Mouse (Mus musculus) embryonic facial prominence, embryonic 11.5 days (tissue): ENCODE measurements around the gene Sf1. TPM values are rescaled to one million over a fixed set of nuclear protein-coding genes. Genes with fewer than 3 reads are reported as not detected.
A peak's percentile ranks its signal among the peaks of the same experiment; 100 is the strongest.

Experiments
- ATAC-seq: fragments of 200-750 bp; cut with Nextera tagmentation; replicated peaks from 2 replicates; pipeline ENCODE4 v1.8.0; 2017; ENCODE audit warnings: low read depth; ENCODE audit not compliant: insufficient number of reproducible peaks, low FRiP score, low TSS enrichment
- DNase-seq: peaks from one replicate; pipeline ENCODE4 v3.0.0-alpha.2; 2015; ENCODE audit warnings: low spot score
- H3K27ac ChIP-seq: fragments of 300-500 bp; sonication (generic); replicated peaks from 2 replicates; pipeline ENCODE4 v1.5.1; 2014; ENCODE audit warnings: mild to moderate bottlenecking, low read depth, low read length, control low read depth
- H3K27me3 ChIP-seq: fragments of 300-500 bp; sonication (generic); 2 replicates; pipeline ENCODE4 v1.6.1; 2014; ENCODE audit warnings: mild to moderate bottlenecking, low read length, moderate library complexity, mixed read lengths; ENCODE audit not compliant: control insufficient read depth, insufficient read depth
- H3K36me3 ChIP-seq: fragments of 300-500 bp; sonication (generic); replicated peaks from 2 replicates; pipeline ENCODE4 v1.6.1; 2014; ENCODE audit warnings: low read depth, mild to moderate bottlenecking, low read length, moderate library complexity, mixed read lengths; ENCODE audit not compliant: control insufficient read depth, insufficient read depth
- H3K4me1 ChIP-seq: fragments of 300-500 bp; sonication (generic); 2 replicates; pipeline ENCODE4 v1.6.1; 2014; ENCODE audit warnings: low read length, mixed read lengths; ENCODE audit not compliant: control insufficient read depth, insufficient read depth
- H3K4me2 ChIP-seq: fragments of 300-500 bp; sonication (generic); 2 replicates; pipeline ENCODE4 v1.6.1; 2014; ENCODE audit warnings: low read depth, mild to moderate bottlenecking, control low read depth, low read length, moderate library complexity
- H3K4me3 ChIP-seq: fragments of 300-500 bp; sonication (generic); 2 replicates; pipeline ENCODE4 v1.5.1; 2014; ENCODE audit warnings: low read depth, low read length, control low read depth
- H3K9ac ChIP-seq: fragments of 300-500 bp; sonication (generic); replicated peaks from 2 replicates; pipeline ENCODE4 v1.6.1; 2014; ENCODE audit warnings: mild to moderate bottlenecking, control low read depth, low read length
- H3K9me3 ChIP-seq: fragments of 300-500 bp; sonication (generic); replicated peaks from 2 replicates; pipeline ENCODE4 v1.6.1; 2016; ENCODE audit warnings: mild to moderate bottlenecking, low read length, inconsistent platforms, mixed read lengths; ENCODE audit not compliant: control insufficient read depth
- WGBS: fragments of 180-500 bp; shearing (Covaris S2); extraction: QIAGEN DNeasy Blood & Tissue Kit; methylation state at CpG from one replicate; pipeline ENCODE4 v1.1.7; 2014; 5-methylcytosine and 5-hydroxymethylcytosine counted together
- polyA plus RNA-seq: library from polyadenylated mRNA; unstranded; fragments of >200 nt; fragmentation: Nextera tagmentation; extraction: Ambion mirVana; gene quantifications from 2 replicates; pipeline ENCODE4 v1.2.1, GENCODE M21; 2014

Gene Sf1
- polyA plus RNA-seq, 1 experiment from 2014 or later: 157 TPM

DNA sequence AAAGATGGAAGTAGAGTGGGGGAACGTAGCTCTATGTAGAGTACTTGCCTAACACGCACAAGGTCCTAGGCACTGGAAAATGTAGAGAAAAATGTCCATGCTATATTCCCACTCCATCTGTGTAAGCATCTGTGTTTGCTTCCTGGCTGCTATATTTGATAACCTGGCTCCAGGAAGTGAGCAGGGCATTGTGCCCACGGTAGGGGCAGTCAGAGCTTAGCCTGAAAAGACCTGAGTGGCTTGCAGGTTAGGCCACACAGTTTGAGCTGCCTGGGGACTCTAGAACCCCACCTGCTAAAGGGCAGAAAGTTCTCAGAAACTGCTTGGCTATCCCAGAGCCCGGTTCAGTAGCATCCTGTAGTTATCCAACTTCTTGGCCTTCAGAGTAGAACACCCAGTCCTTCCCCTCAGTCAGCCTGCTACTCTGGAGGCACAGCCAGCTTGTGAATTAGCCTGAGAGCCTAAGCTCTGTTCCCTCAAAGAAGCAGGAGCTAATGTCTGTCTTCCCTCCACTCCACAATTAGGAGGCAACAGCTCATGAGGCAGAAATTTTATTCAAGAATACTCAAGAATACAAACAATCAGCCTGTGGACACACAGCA is 18.9 kb downstream of the Sf1 start:
- ATAC-seq: no peak
- no peak overlapping the region for H3K4me2 ChIP-seq
- H3K9ac ChIP-seq: no peak overlapping the region
- DNase-seq: no peak
- H3K27me3 ChIP-seq: no peaks in the 10 kb centered on the region
- WGBS: 86% methylated on average over 4 of the region's 4 CpGs
- peaks cover 6% of the 10 kb centered on the region for H3K36me3 ChIP-seq
- no peaks in the 10 kb centered on the region for H3K9me3 ChIP-seq
- no peak overlapping the region for H3K4me3 ChIP-seq
- H3K4me1 ChIP-seq: peaks cover 3% of the 10 kb centered on the region
- H3K27ac ChIP-seq: no peak overlapping the region

DNA sequence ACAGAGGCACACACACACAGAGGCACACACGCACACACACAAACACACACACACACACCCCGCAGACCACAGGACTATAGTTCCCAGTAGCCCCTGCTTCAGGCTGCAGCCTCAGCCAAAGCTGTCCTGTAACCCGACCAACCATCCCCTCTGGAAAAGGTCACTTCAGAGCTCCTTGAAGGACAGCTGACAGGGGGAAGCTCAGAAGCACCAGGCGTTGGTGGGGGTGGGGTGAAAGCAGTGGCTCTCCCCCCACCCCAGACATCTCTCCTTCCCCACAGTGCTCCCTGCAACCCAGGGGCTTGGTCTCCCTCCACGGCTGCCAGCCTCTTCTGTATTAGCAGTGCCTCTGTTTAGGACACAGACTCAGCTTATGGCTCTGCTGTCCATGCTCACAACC is 20.0 kb downstream of the Sf1 start:
- Histone ChIP-seq H3K9me3 (no peaks in the 10 kb centered on the region), H3K4me2 (no peak overlapping the region), H3K9ac (no peak overlapping the region), H3K27ac (no peak overlapping the region), H3K4me3 (no peak overlapping the region), H3K36me3 (no peaks in the 10 kb centered on the region), H3K27me3 (no peaks in the 10 kb centered on the region), H3K4me1 (peaks cover 3% of the 10 kb centered on the region)
- DNase-seq (no peak), ATAC-seq (no peak)
- 48% methylated on average over 5 of the region's 5 CpGs for WGBS

DNA sequence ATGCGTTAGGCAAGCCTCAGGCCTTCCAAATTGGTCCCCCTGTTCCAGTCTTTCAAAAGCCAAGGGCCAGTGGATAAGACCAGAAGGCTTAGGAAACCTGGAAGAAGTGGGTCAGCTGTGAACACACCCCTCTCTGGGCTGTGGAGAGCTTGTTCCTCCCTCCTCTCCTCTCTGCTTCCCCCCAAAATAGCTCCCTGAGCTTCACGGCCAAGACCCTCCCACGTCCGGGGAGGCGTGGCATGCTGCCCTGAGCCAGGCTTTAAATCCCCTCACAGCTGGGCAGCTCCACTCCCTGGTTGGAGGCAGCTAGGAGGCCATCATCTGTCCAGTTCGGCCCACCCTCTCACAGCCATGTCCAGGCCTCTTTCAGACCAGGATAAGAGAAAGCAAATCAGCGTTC is 20.6 kb downstream of the Sf1 start, which contains the start of gene Pygm:
Gene Pygm, plus strand, starts transcription at position 272 of the 400 bp plus-strand sequence.
- ATAC-seq: no peak
- Histone ChIP-seq H3K4me2 (no peak within 1 kb of the TSS), H3K9ac (0 out of 2 replicates have a peak within 1 kb of the TSS, but pooled peaks have one; percentile 22), H3K27ac (no peak within 1 kb of the TSS), H3K9me3 (no peaks in the 10 kb centered on the region), H3K36me3 (no peaks in the 10 kb centered on the region), H3K4me3 (no peak within 1 kb of the TSS), H3K27me3 (no peaks in the 10 kb centered on the region), H3K4me1 (peaks cover 3% of the 10 kb centered on the region)
- 15% methylated on average over 7 of the region's 7 CpGs for WGBS
- peak; percentile 50 for DNase-seq

DNA sequence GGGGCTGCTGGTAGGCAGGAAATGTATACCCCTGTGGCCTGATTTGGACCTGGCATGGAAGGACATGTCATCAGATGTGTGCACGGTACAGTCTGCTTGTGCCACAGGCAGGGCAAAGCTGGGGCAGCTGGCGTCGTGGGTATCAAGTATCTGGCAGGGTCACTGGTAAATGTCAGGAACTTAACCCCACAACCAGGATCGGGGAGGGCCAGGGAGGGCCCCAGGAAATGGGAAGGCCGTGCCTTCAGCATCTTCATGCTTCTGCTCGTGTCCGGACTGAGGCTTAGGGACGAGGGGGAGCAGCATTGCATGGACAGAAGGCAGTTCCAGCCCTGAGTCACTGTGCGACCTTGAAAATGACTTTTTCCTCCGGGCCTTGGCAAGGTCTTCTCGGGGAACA is 21.5 kb downstream of the Sf1 start:
- no peaks in the 10 kb centered on the region for H3K36me3 ChIP-seq
- no peak overlapping the region for H3K27ac ChIP-seq
- H3K9ac ChIP-seq: no peak overlapping the region
- no peaks in the 10 kb centered on the region for H3K9me3 ChIP-seq
- no peak for ATAC-seq
- no peak for DNase-seq
- peaks cover 7% of the 10 kb centered on the region for H3K4me1 ChIP-seq
- H3K4me3 ChIP-seq: no peak overlapping the region
- no peaks in the 10 kb centered on the region for H3K27me3 ChIP-seq
- WGBS: 61% methylated on average over 11 of the region's 11 CpGs
- H3K4me2 ChIP-seq: no peak overlapping the region

DNA sequence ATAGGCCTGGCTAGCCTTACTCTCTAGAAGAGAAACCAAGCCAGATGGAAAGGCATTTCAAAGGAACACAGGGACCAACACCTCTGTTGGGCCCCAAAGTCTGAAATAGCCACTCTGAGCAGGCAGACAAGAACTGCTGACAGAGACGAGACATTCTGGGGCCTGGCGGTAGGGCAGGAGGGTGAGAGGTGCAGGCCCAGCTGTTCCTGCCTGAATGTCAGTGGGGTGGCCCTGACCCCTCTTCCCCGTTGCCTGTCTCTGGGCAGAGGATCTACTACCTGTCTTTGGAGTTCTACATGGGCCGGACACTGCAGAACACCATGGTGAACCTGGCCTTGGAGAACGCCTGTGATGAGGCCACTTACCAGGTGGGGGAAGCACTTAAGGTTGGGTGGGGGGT is 21.9 kb downstream of the Sf1 start:
- Histone ChIP-seq H3K36me3 (no peaks in the 10 kb centered on the region), H3K27me3 (no peaks in the 10 kb centered on the region), H3K9me3 (no peaks in the 10 kb centered on the region), H3K4me1 (peaks cover 8% of the 10 kb centered on the region), H3K4me3 (no peak overlapping the region), H3K27ac (no peak overlapping the region), H3K4me2 (no peak overlapping the region), H3K9ac (no peak overlapping the region)
- no peak for DNase-seq
- WGBS: 77% methylated on average over 5 of the region's 5 CpGs
- no peak for ATAC-seq

DNA sequence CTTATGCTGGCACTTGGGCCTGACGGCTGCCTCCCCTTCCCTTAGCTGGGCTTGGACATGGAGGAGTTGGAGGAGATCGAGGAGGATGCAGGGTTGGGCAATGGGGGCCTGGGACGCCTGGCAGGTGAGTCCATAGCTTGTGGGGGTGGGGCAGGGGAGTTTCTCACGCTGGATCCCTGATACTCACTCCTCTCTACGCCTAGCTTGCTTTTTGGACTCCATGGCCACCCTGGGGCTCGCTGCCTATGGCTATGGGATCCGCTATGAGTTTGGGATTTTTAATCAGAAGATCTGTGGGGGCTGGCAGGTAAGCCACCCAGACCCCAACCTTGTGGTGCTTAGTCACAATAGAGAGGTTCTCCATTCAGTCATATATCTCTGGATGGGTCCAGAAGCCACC is 22.3 kb downstream of the Sf1 start:
- no peaks in the 10 kb centered on the region for H3K9me3 ChIP-seq
- H3K27ac ChIP-seq: no peak overlapping the region
- no peaks in the 10 kb centered on the region for H3K36me3 ChIP-seq
- H3K27me3 ChIP-seq: no peaks in the 10 kb centered on the region
- DNase-seq (no peak), ATAC-seq (no peak)
- H3K9ac ChIP-seq: no peak overlapping the region
- H3K4me3 ChIP-seq: no peak overlapping the region
- 83% methylated on average over 7 of the region's 7 CpGs for WGBS
- peaks cover 8% of the 10 kb centered on the region for H3K4me1 ChIP-seq
- H3K4me2 ChIP-seq: no peak overlapping the region

DNA sequence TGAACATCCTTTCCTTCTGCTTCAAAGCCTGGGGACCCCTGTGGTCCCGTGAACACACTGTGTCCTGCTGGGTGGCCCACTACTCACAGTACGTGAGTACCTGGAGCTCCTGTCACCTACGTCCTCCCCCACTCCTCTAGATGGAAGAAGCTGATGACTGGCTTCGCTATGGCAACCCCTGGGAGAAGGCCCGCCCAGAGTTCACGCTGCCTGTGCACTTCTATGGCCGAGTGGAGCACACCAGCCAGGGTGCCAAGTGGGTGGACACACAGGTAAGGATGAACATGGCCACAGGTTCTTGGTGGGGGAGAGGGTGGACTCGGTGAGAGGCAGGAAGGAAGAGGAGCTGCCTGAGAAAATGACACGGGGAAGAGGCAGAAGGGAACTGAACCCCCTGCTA is 22.7 kb downstream of the Sf1 start:
- Histone ChIP-seq H3K4me2 (no peak overlapping the region), H3K27ac (no peak overlapping the region), H3K9ac (no peak overlapping the region), H3K4me3 (no peak overlapping the region), H3K4me1 (peaks cover 8% of the 10 kb centered on the region), H3K27me3 (no peaks in the 10 kb centered on the region), H3K9me3 (no peaks in the 10 kb centered on the region), H3K36me3 (no peaks in the 10 kb centered on the region)
- DNase-seq: no peak
- 65% methylated on average over 9 of the region's 9 CpGs for WGBS
- ATAC-seq: no peak

DNA sequence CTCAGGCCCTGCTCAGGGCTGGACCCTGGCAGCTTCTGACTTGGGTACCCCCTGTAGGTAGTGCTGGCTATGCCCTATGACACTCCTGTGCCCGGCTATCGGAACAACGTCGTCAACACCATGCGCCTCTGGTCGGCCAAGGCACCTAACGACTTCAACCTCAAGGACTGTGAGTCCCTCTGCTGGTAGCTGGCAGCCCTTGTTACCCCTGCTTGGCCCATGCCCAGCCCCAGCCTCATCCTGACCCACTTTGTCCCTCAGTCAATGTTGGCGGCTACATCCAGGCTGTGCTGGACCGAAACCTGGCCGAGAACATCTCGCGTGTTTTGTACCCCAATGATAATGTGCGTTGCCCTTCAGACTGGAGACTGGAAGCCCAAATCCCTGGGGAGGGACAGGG is 24.5 kb downstream of the Sf1 start:
- no peak for ATAC-seq
- Histone ChIP-seq H3K27ac (no peak overlapping the region), H3K4me2 (no peak overlapping the region), H3K4me3 (no peak overlapping the region), H3K36me3 (no peaks in the 10 kb centered on the region), H3K9ac (no peak overlapping the region), H3K4me1 (peaks cover 8% of the 10 kb centered on the region), H3K9me3 (no peaks in the 10 kb centered on the region), H3K27me3 (no peaks in the 10 kb centered on the region)
- 82% methylated on average over 13 of the region's 13 CpGs for WGBS
- DNase-seq: no peak
